Mouse (Mus musculus) retina, postnatal 7 days (tissue): ENCODE measurements around the gene C2cd3.

Source experiments
- DNase-seq: peaks from one replicate; pipeline ENCODE4 v3.0.0-alpha.2; 2012; ENCODE audit warnings: low read depth, low spot score

The C2cd3 gene

GRCm38 (mm10) chr7:100497402-100497801, 125.4 kb downstream of the C2cd3 start:
- no peak for DNase-seq

GRCm38 (mm10) chr7:100497982-100498381, 125.9 kb downstream of the C2cd3 start:
- no peak for DNase-seq

- DNase-seq = no peak
These were observed 127.4 kb downstream of the C2cd3 start for GRCm38 (mm10) chr7:100499465-100499864.

GRCm38 (mm10) chr7:100500276-100500977, 128.4 kb downstream of the C2cd3 start:
- no peak for DNase-seq

GRCm38 (mm10) chr7:100501027-100501843, 129.2 kb downstream of the C2cd3 start:
- no peak for DNase-seq

GRCm38 (mm10) chr7:100501844-100502373, 129.9 kb downstream of the C2cd3 start:
- DNase-seq = no peak

GRCm38 (mm10) chr7:100502374-100502922, 130.4 kb downstream of the C2cd3 start:
- DNase-seq = no peak

GRCm38 (mm10) chr7:100503076-100503475, 131.0 kb downstream of the C2cd3 start:
- DNase-seq = no peak

GRCm38 (mm10) chr7:100504740-100505487, 132.9 kb downstream of the C2cd3 start:
- DNase-seq = no peak

GRCm38 (mm10) chr7:100506494-100506893, 134.5 kb downstream of the C2cd3 start:
- no peak for DNase-seq

- no peak for DNase-seq
These were observed 136.6 kb downstream of the C2cd3 start for GRCm38 (mm10) chr7:100508670-100509069.

- DNase-seq = no peak
These were observed 139.6 kb downstream of the C2cd3 start for GRCm38 (mm10) chr7:100511602-100512001.

GRCm38 (mm10) chr7:100514573-100514972, 142.5 kb downstream of the C2cd3 start, which contains the start of gene Dnajb13:
Gene Dnajb13 (minus strand): TSS chr7:100514960.
- no peak for DNase-seq
